Mouse (Mus musculus) C2C12 (cell line): ENCODE measurements at regions not wholly inside any gene's neighbourhood (a gene's known extent, or its start where the extent isn't known, plus 50 kb on each side); places are given as distances from the start of the nearest gene placed in this dataset.

Source experiments
- CEBPB ChIP-seq: IDR thresholded peaks from one replicate; pipeline ENCODE4 v1.6.1; 2011; ENCODE audit warnings: low read depth, mild to moderate bottlenecking, control low read depth, moderate library complexity
- CTCF ChIP-seq: IDR thresholded peaks from one replicate; pipeline ENCODE4 v1.5.1; 2011; ENCODE audit not compliant: control insufficient read depth, insufficient read depth, insufficient read length
- FOSL1 ChIP-seq: IDR thresholded peaks from one replicate; pipeline ENCODE4 v1.8.0; 2011; ENCODE audit warnings: mild to moderate bottlenecking, low read length; ENCODE audit not compliant: poor library complexity, insufficient read depth, severe bottlenecking
- MAX ChIP-seq: IDR thresholded peaks from one replicate; pipeline ENCODE4 v1.6.1; 2011; ENCODE audit warnings: mild to moderate bottlenecking, control low read depth
- MYOD1 ChIP-seq: IDR thresholded peaks from one replicate; pipeline ENCODE4 v1.6.1; 2011; ENCODE audit warnings: low read depth; ENCODE audit not compliant: control insufficient read depth, insufficient read length
- MYOG ChIP-seq: IDR thresholded peaks from one replicate; pipeline ENCODE4 v1.6.1; 2011; ENCODE audit not compliant: control insufficient read depth, insufficient read length; ENCODE audit errors: extremely low read depth
- USF1 ChIP-seq: IDR thresholded peaks from one replicate; pipeline ENCODE4 v1.6.1; 2011; ENCODE audit warnings: low read depth, mild to moderate bottlenecking, control low read depth, moderate library complexity

- TF ChIP-seq MYOG, result no peak
- no peak for TF ChIP-seq CEBPB
- no peak for TF ChIP-seq CTCF
- no peak for TF ChIP-seq FOSL1
- no peak for TF ChIP-seq MAX
- TF ChIP-seq USF1, result no peak
- TF ChIP-seq MYOD1, result no peak
Measured at GRCm38 (mm10) chrX:50625336-50625735, 197.0 kb upstream of the Olfr1324 start.
